Mouse (Mus musculus) CD4-positive, CD25-positive, alpha-beta regulatory T cell (primary cell): ENCODE results near the gene Gpnmb. TPM values are rescaled to one million over a fixed set of nuclear protein-coding genes. Genes with fewer than 3 reads are reported as not detected.

Source experiments
- polyA plus RNA-seq: library from polyadenylated mRNA; unstranded; fragments of 100-300 nt; shearing (Covaris generic); gene quantifications from one replicate; pipeline ENCODE4 v1.2.1, GENCODE M21; 2017

Gpnmb gene
- polyA plus RNA-seq, result 1.2 TPM

DNA sequence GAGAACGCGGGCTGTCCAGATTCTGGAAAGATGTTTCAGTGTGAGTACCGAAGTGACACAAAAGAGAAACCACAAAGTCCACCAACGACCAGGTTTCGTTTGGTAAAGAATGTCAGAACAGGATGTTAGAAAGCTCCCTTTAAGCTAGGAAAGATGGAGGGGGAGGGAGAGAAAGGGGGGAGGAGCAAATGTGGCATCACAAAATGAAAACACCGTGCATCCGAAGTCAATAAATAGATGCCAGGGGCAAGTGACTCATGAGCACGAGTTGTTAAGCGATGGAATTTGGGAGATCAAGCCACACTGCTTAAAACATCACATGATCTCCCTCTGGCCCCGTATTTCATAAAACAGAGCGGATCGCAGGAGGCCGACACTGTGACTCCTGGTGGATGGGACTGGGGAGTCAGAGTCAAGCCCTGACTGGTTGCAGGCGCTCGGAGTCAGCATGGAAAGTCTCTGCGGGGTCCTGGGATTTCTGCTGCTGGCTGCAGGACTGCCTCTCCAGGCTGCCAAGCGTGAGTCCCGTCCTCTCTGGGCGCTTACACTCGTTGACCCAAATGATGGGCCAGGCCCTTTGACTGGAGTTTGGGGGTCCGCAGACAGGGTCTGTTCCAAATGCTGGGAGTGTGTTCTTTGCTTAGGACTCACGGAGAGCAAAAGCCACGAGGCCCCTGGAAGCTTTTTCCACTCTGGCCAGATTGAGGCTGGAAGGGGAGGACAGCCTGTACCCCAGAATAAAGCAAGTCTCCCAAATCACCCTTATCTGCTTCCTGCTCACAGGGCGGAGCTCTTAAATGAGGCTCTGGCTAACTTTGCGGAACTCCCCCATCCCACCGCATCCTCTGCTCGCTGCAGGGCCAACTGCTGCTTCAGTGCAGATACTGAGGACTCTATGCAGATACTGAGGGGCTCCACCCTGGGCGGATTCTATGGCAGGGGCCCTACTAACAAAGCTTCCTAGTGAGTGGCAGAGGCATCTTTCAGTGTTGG is at the start of gene Gpnmb:
Gpnmb (plus strand) TSS at position 272 of the 993 bp plus-strand sequence.

DNA sequence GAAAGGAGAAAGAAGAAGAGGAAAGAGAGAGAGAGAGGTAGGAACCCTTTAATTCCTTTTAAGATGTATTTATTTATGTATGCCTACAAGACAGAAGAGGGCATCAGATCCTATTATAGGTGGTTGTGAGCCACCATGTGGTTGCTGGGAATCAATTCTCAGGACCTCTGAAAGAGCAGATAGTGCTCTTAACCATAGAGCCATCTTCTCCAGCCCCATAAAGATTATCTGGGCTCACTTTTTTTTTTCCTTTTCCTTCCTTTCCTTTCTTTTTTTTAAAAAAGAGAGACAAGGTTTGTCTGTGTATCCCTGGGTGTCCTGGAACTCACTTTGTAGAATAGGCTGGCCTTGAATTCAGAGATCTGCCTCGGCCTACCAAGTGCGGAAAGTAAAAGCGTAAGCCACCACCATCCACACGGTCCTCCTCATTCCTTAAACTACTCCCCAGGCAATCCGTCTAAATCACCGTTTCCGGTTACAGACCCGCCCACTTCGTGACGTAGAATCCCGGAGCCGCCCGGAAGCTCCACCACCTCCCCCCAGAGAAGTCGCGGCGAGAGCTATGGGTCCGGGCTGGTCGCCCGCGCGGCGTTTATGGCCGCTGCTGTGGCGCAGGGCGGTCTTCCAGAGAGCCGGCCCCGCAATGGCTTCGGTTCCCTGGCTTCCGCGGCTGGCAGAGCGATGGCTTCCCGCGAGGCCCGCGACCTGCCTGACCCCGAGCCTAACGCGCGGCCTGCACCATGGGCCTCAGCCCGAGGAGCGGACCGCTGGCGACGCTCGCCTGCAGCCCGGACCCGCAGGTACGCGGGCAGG is 37.2 kb downstream of the Gpnmb start, which contains the start of gene Malsu1:
Malsu1 (plus strand) TSS at position 492 of the 813 bp plus-strand sequence.

Other genes with a start within 250 kb of the Gpnmb start
- 5.5 TPM for gene Tmem176a, start 195.6 kb upstream of the Gpnmb start, polyA plus RNA-seq
- gene Tmem176b, start 195.1 kb upstream of the Gpnmb start, polyA plus RNA-seq, result 8.6 TPM
- gene Aoc1, start 163.7 kb upstream of the Gpnmb start, polyA plus RNA-seq, result not detected
- gene 1600015I10Rik, start 106.7 kb upstream of the Gpnmb start, polyA plus RNA-seq, result not detected
- not detected for gene Doxl2, start 61.6 kb upstream of the Gpnmb start, polyA plus RNA-seq
- not detected for gene Svs1, start 49.7 kb upstream of the Gpnmb start, polyA plus RNA-seq
- 65.2 TPM for gene Malsu1, start 37.2 kb downstream of the Gpnmb start, polyA plus RNA-seq
- 4.4 TPM for gene Igf2bp3, start 178.4 kb downstream of the Gpnmb start, polyA plus RNA-seq
- gene Tra2a, start 227.5 kb downstream of the Gpnmb start, polyA plus RNA-seq, result 52.0 TPM